8 mouse cellular contexts compared by ENCODE assay signal in genomic region chr12:98181729-98182128, GRCm38 (mm10).
DNase-seq lines count a peak whose midpoint lies in the region; ATAC-seq lines count a peak whose summit lies in the region.

No protein-coding gene starts in this region.

- peak; percentile 73 for DNase-seq in heart, adult 11 months
- no peak for DNase-seq in heart, postnatal 25 days (ENCODE audit: low spot score)
- peak; percentile 25 for DNase-seq in c-Kit-positive CD71-positive TER-119-negative erythroid progenitor cells, embryonic 14.5 days (ENCODE audit: low read depth)
- peak; percentile 93 for DNase-seq in forebrain, embryonic 14.5 days (ENCODE audit: low spot score)
- peak; percentile 91 for DNase-seq in hindbrain, embryonic 14.5 days (ENCODE audit: low spot score)
- peak; percentile 45 for DNase-seq in left cerebral cortex, adult 11 months (ENCODE audit: low spot score)
- peak; percentile 35 for DNase-seq in yolk sac, embryonic 10.5 days (ENCODE audit: low spot score)

- H3K4me2 ChIP-seq in forebrain, embryonic 14.5 days (ENCODE audit: low read length) = peak overlapping the region; percentile 34; the same call in 1 of the 2 replicates
- peak overlapping the region; percentile 36 for H3K4me2 ChIP-seq in hindbrain, embryonic 14.5 days (replicated peaks)
- H3K4me2 ChIP-seq in midbrain, embryonic 12.5 days (replicated peaks) = peak overlapping the region; percentile 42

- WGBS in forebrain, embryonic 14.5 days = 13% methylated on average over 9 of the region's 9 CpGs
- WGBS in hindbrain, embryonic 14.5 days = 12% methylated on average over 9 of the region's 9 CpGs
- 16% methylated on average over 9 of the region's 9 CpGs for WGBS in midbrain, embryonic 12.5 days

- H3K27me3 ChIP-seq in forebrain, embryonic 14.5 days (replicated peaks; ENCODE audit: control insufficient read depth, insufficient read depth, low read length) = no peaks in the 10 kb centered on the region
- H3K27me3 ChIP-seq in hindbrain, embryonic 14.5 days (ENCODE audit: control insufficient read depth, insufficient read depth, low read length) = 0 out of 2 replicates have a peak, but pooled peaks cover 3% of the 10 kb centered on the region
- H3K27me3 ChIP-seq in midbrain, embryonic 12.5 days = no peaks in the 10 kb centered on the region

- no peak overlapping the region for H3K9ac ChIP-seq in forebrain, embryonic 14.5 days (ENCODE audit: low read length)
- H3K9ac ChIP-seq in hindbrain, embryonic 14.5 days = peak overlapping the region; percentile 39; the same call in 1 of the 2 replicates
- H3K9ac ChIP-seq in midbrain, embryonic 12.5 days (replicated peaks) = no peak overlapping the region

- no peak overlapping the region for H3K27ac ChIP-seq in forebrain, embryonic 14.5 days (ENCODE audit: low read depth, low read length)
- 0 out of 2 replicates have a peak overlapping the region, but pooled peaks have one; percentile 50 for H3K27ac ChIP-seq in hindbrain, embryonic 14.5 days
- no peak overlapping the region for H3K27ac ChIP-seq in midbrain, embryonic 12.5 days (replicated peaks)

- no peaks in the 10 kb centered on the region for H3K9me3 ChIP-seq in forebrain, embryonic 14.5 days (replicated peaks; ENCODE audit: control insufficient read depth, low read length)
- no peaks in the 10 kb centered on the region for H3K9me3 ChIP-seq in hindbrain, embryonic 14.5 days (ENCODE audit: control insufficient read depth, low read length)
- no peaks in the 10 kb centered on the region for H3K9me3 ChIP-seq in midbrain, embryonic 12.5 days

- intact Hi-C loops in heart, postnatal 25 days (cut with DNase I) = loop anchor here (5.0 kb wide), 1 partner anchor 309 kb away; no protein-coding TSS in a partner anchor

- peak; percentile 71 for ATAC-seq in forebrain, embryonic 14.5 days
- ATAC-seq in hindbrain, embryonic 14.5 days (ENCODE audit: low FRiP score) = peak; percentile 40; the same call in 1 of the 2 replicates
- peak; percentile 49; the same call in 1 of the 2 replicates for ATAC-seq in midbrain, embryonic 12.5 days (ENCODE audit: low FRiP score, low read depth)

- H3K4me3 ChIP-seq in forebrain, embryonic 14.5 days (ENCODE audit: low read depth, low read length) = no peak overlapping the region
- no peak overlapping the region for H3K4me3 ChIP-seq in hindbrain, embryonic 14.5 days (replicated peaks; ENCODE audit: low read length)
- H3K4me3 ChIP-seq in midbrain, embryonic 12.5 days = no peak overlapping the region

- H3K36me3 ChIP-seq in forebrain, embryonic 14.5 days (ENCODE audit: control insufficient read depth, insufficient read depth, low read length) = no peaks in the 10 kb centered on the region
- H3K36me3 ChIP-seq in hindbrain, embryonic 14.5 days (replicated peaks; ENCODE audit: control insufficient read depth, insufficient read depth) = no peaks in the 10 kb centered on the region
- H3K36me3 ChIP-seq in midbrain, embryonic 12.5 days = no peaks in the 10 kb centered on the region

- H3K4me1 ChIP-seq in forebrain, embryonic 14.5 days (ENCODE audit: control insufficient read depth, insufficient read depth, low read length) = peaks cover 6% of the 10 kb centered on the region; the same call in 1 of the 2 replicates
- 0 out of 2 replicates have a peak, but pooled peaks cover 5% of the 10 kb centered on the region for H3K4me1 ChIP-seq in hindbrain, embryonic 14.5 days (replicated peaks; ENCODE audit: control insufficient read depth, insufficient read depth, low read length)
- peaks cover 5% of the 10 kb centered on the region; the same call in 1 of the 2 replicates for H3K4me1 ChIP-seq in midbrain, embryonic 12.5 days
